Comparison of ENCODE assay signal across 16 mouse cellular contexts in the genomic region with DNA sequence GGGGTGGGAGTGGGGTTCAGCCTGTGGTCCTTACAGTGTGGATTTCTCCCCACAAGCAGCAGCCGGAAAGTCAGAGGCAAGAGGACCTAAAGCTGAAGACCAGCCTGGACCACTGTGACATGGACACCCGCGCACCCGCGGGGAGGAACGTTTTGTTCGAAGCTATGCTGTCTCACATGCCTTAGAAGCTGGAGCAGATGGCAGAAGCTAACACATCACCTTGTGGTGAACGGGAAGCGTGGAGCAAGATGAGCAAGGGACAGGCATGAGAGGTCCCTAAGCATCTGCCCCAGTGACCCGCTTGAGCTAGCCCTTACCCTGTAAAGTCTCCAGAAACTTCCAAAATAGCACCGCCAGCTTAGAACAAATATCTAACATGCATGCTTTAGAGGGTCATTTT. TPM values are rescaled to one million over a fixed set of nuclear protein-coding genes. Genes with fewer than 3 reads are reported as not detected.
"Had no signal": no experiment of that assay in that cellular context is flagged by ENCODE, and none has a peak within 500 bp of the region (broad histone marks: within the 10 kb centered on the region; RNA-seq: fewer than 3 reads in every experiment).

No protein-coding gene starts in this region.

- H3K9me3 ChIP-seq: neural tube, embryonic 12.5 days; neural tube, embryonic 13.5 days; neural tube, embryonic 15.5 days; stomach, embryonic 15.5 days had no signal

- H3K27me3 ChIP-seq: neural tube, embryonic 12.5 days; neural tube, embryonic 13.5 days; neural tube, embryonic 15.5 days; stomach, embryonic 15.5 days had no signal

- H3K36me3 ChIP-seq: neural tube, embryonic 12.5 days; neural tube, embryonic 13.5 days; neural tube, embryonic 15.5 days; stomach, embryonic 15.5 days had no signal

- H3K4me3 ChIP-seq: neural tube, embryonic 12.5 days; neural tube, embryonic 13.5 days; neural tube, embryonic 15.5 days; stomach, embryonic 15.5 days had no signal

- H3K4me1 ChIP-seq: stomach, embryonic 15.5 days had no signal

- DNase-seq: retina, postnatal 1 day; right cerebral cortex, postnatal 14 days; right cerebral cortex, postnatal 25 days; right cerebral cortex, postnatal 4 days; spleen, adult 18-20 months; thymus, adult 18-20 months; thymus, adult 2 months; thymus, postnatal 14 days; thymus, postnatal 25 days; thymus, postnatal 36 days; thymus, postnatal 4 days had no signal

RNA-seq across cellular contexts. Expression of a gene that starts 48.4 kb away (rescaled TPM):
- total RNA-seq: neutrophil, adult 5-6 weeks had no signal
